Mouse (Mus musculus) MEL (cell line): ENCODE results near the gene Parpbp.

Experiments
- CHD1 ChIP-seq: IDR thresholded peaks from 2 replicates; pipeline ENCODE4 v1.6.1; 2012; ENCODE audit warnings: low read depth, mild to moderate bottlenecking, inconsistent platforms, low read length, improper control_type of control experiment
- CTCF ChIP-seq, 3 experiments: IDR thresholded peaks in 2 of 3; conservative IDR thresholded peaks in 1 of 3; 2 replicates each; pipeline ENCODE4 v1.5.1; 2011 to 2012; ENCODE audit warnings: low read length in 3 of 3, low read depth in 2 of 3, mild to moderate bottlenecking in 2 of 3, improper control_type of control experiment in 1 of 3, inconsistent platforms in 1 of 3, mixed read lengths in 1 of 3, moderate library complexity in 1 of 3; ENCODE audit not compliant: control insufficient read depth in 1 of 3, insufficient read depth in 1 of 3, poor library complexity in 1 of 3, severe bottlenecking in 1 of 3
- EP300 ChIP-seq, 2 experiments: IDR thresholded peaks; 2 replicates each; pipeline ENCODE4 v1.6.1; 2011; ENCODE audit warnings: improper control_type of control experiment in 2 of 2, low read length in 2 of 2, low read depth in 1 of 2, mild to moderate bottlenecking in 1 of 2
- HCFC1 ChIP-seq: IDR thresholded peaks from 2 replicates; pipeline ENCODE4 v1.6.1; 2012; ENCODE audit warnings: low read depth, mild to moderate bottlenecking, inconsistent platforms, low read length, improper control_type of control experiment, moderate library complexity
- JUND ChIP-seq: IDR thresholded peaks from 2 replicates; pipeline ENCODE4 v1.6.1; 2011; ENCODE audit warnings: low read depth, mild to moderate bottlenecking, improper control_type of control experiment, low read length
- POLR2A ChIP-seq, 2 experiments: IDR thresholded peaks; 2 replicates each; pipeline ENCODE4 v1.6.1; 2011 to 2012; ENCODE audit warnings: low read length in 2 of 2, mild to moderate bottlenecking in 2 of 2, control low read depth in 1 of 2, improper control_type of control experiment in 1 of 2, low read depth in 1 of 2, moderate library complexity in 1 of 2; ENCODE audit not compliant: control insufficient read depth in 1 of 2, insufficient read depth in 1 of 2, poor library complexity in 1 of 2
- RAD21 ChIP-seq: IDR thresholded peaks from 2 replicates; pipeline ENCODE4 v1.6.1; 2011; ENCODE audit warnings: mild to moderate bottlenecking, low read depth, low read length, improper control_type of control experiment
- TAL1 ChIP-seq: IDR thresholded peaks from 2 replicates; pipeline ENCODE4 v1.6.1; 2012; ENCODE audit warnings: mild to moderate bottlenecking, inconsistent platforms, low read length, moderate library complexity, mixed read lengths
- USF1 ChIP-seq: IDR thresholded peaks from 2 replicates; pipeline ENCODE4 v1.6.1; 2014; ENCODE audit warnings: low read depth, mild to moderate bottlenecking, inconsistent platforms, low read length, improper control_type of control experiment, moderate library complexity

- no peak for TF ChIP-seq EP300 (IDR thresholded peaks at IDR 0.05; ENCODE audit: low read depth in 1 of 2, low read length in 2 of 2)
- no peak for TF ChIP-seq CTCF (IDR thresholded peaks at IDR 0.05 in 2 of 3, conservative IDR thresholded peaks at IDR 0.05 in 1 of 3; ENCODE audit: control insufficient read depth in 1 of 3, insufficient read depth in 1 of 3, low read depth in 2 of 3, low read length in 3 of 3, poor library complexity in 1 of 3, severe bottlenecking in 1 of 3)
- TF ChIP-seq HCFC1, result peak; percentile 91
- TF ChIP-seq RAD21, result no peak
- no peak for TF ChIP-seq JUND
- no peak for TF ChIP-seq TAL1
- peak; percentile 89 to 92 for TF ChIP-seq POLR2A (IDR thresholded peaks at IDR 0.05; ENCODE audit: control insufficient read depth in 1 of 2, insufficient read depth in 1 of 2, low read depth in 1 of 2, low read length in 2 of 2, poor library complexity in 1 of 2)
- no peak for TF ChIP-seq USF1
- TF ChIP-seq CHD1, result no peak
These were observed at the start of gene Parpbp, which contains the start of gene Nup37 for GRCm38 (mm10) chr10:88146707-88147477.
